Comparison of ENCODE assay signal across 20 mouse cellular contexts in the genomic region with DNA sequence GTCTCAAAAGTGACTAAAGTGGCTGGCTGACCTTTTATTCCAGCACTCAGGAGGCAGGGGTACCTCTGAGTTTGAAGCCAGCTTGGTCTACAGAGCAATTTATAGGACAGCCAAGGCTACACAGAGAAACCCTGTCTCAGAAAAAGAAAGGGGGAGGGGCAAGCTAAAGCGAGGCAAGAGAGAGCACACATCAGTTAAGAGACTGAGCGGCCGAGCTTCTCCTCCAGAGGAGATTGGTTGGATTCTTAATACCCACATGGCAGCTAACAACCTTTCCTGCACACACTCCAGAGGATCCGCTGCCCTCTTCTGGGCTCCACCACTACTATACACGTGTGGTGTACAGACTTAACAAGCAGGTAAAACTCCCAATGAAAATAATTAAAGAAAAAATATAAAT.
DNase-seq lines count a peak whose midpoint lies in the region; ATAC-seq and TF ChIP-seq lines count a peak whose summit lies in the region.
"Had no signal": no experiment of that assay in that cellular context is flagged by ENCODE, and none has a peak within 500 bp of the region (broad histone marks: within the 10 kb centered on the region; RNA-seq: fewer than 3 reads in every experiment).

No protein-coding gene starts in this region.

- intact Hi-C loops in gastrocnemius, postnatal 36 days (cut with DNase I) = no loop called here

- no peak overlapping the region for H3K27ac ChIP-seq in hindbrain, postnatal 0 days
- H3K27ac ChIP-seq in hindbrain, embryonic 14.5 days = no peak overlapping the region
- no peak overlapping the region for H3K27ac ChIP-seq in limb, embryonic 14.5 days (replicated peaks; ENCODE audit: low read depth, low read length)
- H3K27ac ChIP-seq in limb, embryonic 10.5 days = no peak overlapping the region
- H3K27ac ChIP-seq: embryonic facial prominence, embryonic 10.5 days; forebrain, embryonic 13.5 days; heart, embryonic 10.5 days; hindbrain, embryonic 12.5 days had no signal

- H3K4me3 ChIP-seq in hindbrain, postnatal 0 days (ENCODE audit: low read length) = no peak overlapping the region
- no peak overlapping the region for H3K4me3 ChIP-seq in hindbrain, embryonic 14.5 days (replicated peaks; ENCODE audit: low read length)
- H3K4me3 ChIP-seq in limb, embryonic 14.5 days (replicated peaks; ENCODE audit: low read length) = no peak overlapping the region
- H3K4me3 ChIP-seq in limb, embryonic 10.5 days = no peak overlapping the region
- H3K4me3 ChIP-seq: embryonic facial prominence, embryonic 10.5 days; forebrain, embryonic 13.5 days; heart, embryonic 10.5 days; hindbrain, embryonic 12.5 days had no signal

- H3K9ac ChIP-seq in hindbrain, postnatal 0 days (replicated peaks; ENCODE audit: low read length) = no peak overlapping the region
- H3K9ac ChIP-seq in hindbrain, embryonic 14.5 days = no peak overlapping the region
- no peak overlapping the region for H3K9ac ChIP-seq in limb, embryonic 14.5 days (ENCODE audit: low read depth, low read length, severe bottlenecking)
- H3K9ac ChIP-seq: forebrain, embryonic 13.5 days; forebrain, postnatal 0 days; hindbrain, embryonic 12.5 days had no signal

- TF ChIP-seq POLR2A in limb, embryonic 14.5 days (IDR thresholded peaks at IDR 0.05; ENCODE audit: borderline replicate concordance, extremely low read depth, insufficient read depth, insufficient read length) = no peak

- peak; percentile 14 for DNase-seq in embryo, embryonic 11 days
- no peak for DNase-seq in embryo, embryonic 9.5 days (ENCODE audit: extremely low spot score)
- no peak for DNase-seq in hindbrain, postnatal 0 days (ENCODE audit: low spot score)
- DNase-seq in hindbrain, embryonic 14.5 days (ENCODE audit: low spot score) = no peak
- DNase-seq in limb, embryonic 14.5 days (ENCODE audit: low spot score) = peak; percentile 6
- no peak for DNase-seq in limb, embryonic 10.5 days (ENCODE audit: low spot score)
- DNase-seq in gastrocnemius, postnatal 36 days = no peak
- DNase-seq: adrenal gland, postnatal 14 days; cerebellum, adult 18-20 months; cerebellum, postnatal 10 days; forebrain, postnatal 0 days; gastrocnemius, postnatal 14 days; heart, postnatal 36 days had no signal

- no peaks in the 10 kb centered on the region for H3K36me3 ChIP-seq in hindbrain, postnatal 0 days (ENCODE audit: insufficient read depth, low read length)
- peaks cover 7% of the 10 kb centered on the region; the same call in 1 of the 2 replicates for H3K36me3 ChIP-seq in hindbrain, embryonic 14.5 days (replicated peaks; ENCODE audit: control insufficient read depth, insufficient read depth)
- peaks cover 14% of the 10 kb centered on the region; the same call in 1 of the 2 replicates for H3K36me3 ChIP-seq in limb, embryonic 14.5 days (ENCODE audit: control insufficient read depth, insufficient read depth, low read length)
- peaks cover 15% of the 10 kb centered on the region; the same call in 1 of the 2 replicates for H3K36me3 ChIP-seq in limb, embryonic 10.5 days
- H3K36me3 ChIP-seq: hindbrain, embryonic 12.5 days had no signal

- H3K4me2 ChIP-seq in hindbrain, postnatal 0 days (ENCODE audit: low read depth, low read length) = no peak overlapping the region
- H3K4me2 ChIP-seq in hindbrain, embryonic 14.5 days (replicated peaks) = no peak overlapping the region
- no peak overlapping the region for H3K4me2 ChIP-seq in limb, embryonic 14.5 days (replicated peaks; ENCODE audit: low read depth, low read length, severe bottlenecking)
- H3K4me2 ChIP-seq: forebrain, embryonic 13.5 days; hindbrain, embryonic 12.5 days had no signal

- peaks cover 4% of the 10 kb centered on the region; the same call in 1 of the 2 replicates for H3K4me1 ChIP-seq in hindbrain, postnatal 0 days (ENCODE audit: insufficient read depth, low read length)
- no peaks in the 10 kb centered on the region for H3K4me1 ChIP-seq in hindbrain, embryonic 14.5 days (replicated peaks; ENCODE audit: control insufficient read depth, insufficient read depth, low read length)
- H3K4me1 ChIP-seq in limb, embryonic 14.5 days (ENCODE audit: control insufficient read depth, insufficient read depth, low read length) = no peaks in the 10 kb centered on the region
- H3K4me1 ChIP-seq in limb, embryonic 10.5 days = no peaks in the 10 kb centered on the region
- H3K4me1 ChIP-seq: embryonic facial prominence, embryonic 10.5 days; heart, embryonic 10.5 days; hindbrain, embryonic 12.5 days had no signal

- peak; percentile 47; the same call in 1 of the 2 replicates for ATAC-seq in hindbrain, postnatal 0 days
- ATAC-seq in hindbrain, embryonic 14.5 days (ENCODE audit: low FRiP score) = no peak
- ATAC-seq in limb, embryonic 14.5 days (ENCODE audit: low FRiP score, low read depth) = no peak
- ATAC-seq: activated CD4-positive, CD25-positive, alpha-beta regulatory T cell, adult 4 months; forebrain, embryonic 13.5 days; forebrain, postnatal 0 days; intestine, embryonic 16.5 days; Patski had no signal

- no peaks in the 10 kb centered on the region for H3K9me3 ChIP-seq in hindbrain, postnatal 0 days (ENCODE audit: low read length)
- H3K9me3 ChIP-seq in hindbrain, embryonic 14.5 days (ENCODE audit: control insufficient read depth, low read length) = no peaks in the 10 kb centered on the region
- no peaks in the 10 kb centered on the region for H3K9me3 ChIP-seq in limb, embryonic 14.5 days (ENCODE audit: control insufficient read depth, low read length)
- H3K9me3 ChIP-seq in limb, embryonic 10.5 days (replicated peaks) = no peaks in the 10 kb centered on the region
- H3K9me3 ChIP-seq: embryonic facial prominence, embryonic 10.5 days; forebrain, embryonic 13.5 days; heart, embryonic 10.5 days; hindbrain, embryonic 12.5 days had no signal

- TF ChIP-seq CTCF in hindbrain, postnatal 0 days (IDR thresholded peaks at IDR 0.05; ENCODE audit: low read depth) = no peak

- H3K27me3 ChIP-seq in hindbrain, postnatal 0 days (ENCODE audit: insufficient read depth, low read length) = no peaks in the 10 kb centered on the region
- H3K27me3 ChIP-seq in hindbrain, embryonic 14.5 days (ENCODE audit: control insufficient read depth, insufficient read depth, low read length) = no peaks in the 10 kb centered on the region
- H3K27me3 ChIP-seq in limb, embryonic 14.5 days (ENCODE audit: control insufficient read depth, insufficient read depth, low read length) = no peaks in the 10 kb centered on the region
- no peaks in the 10 kb centered on the region for H3K27me3 ChIP-seq in limb, embryonic 10.5 days (ENCODE audit: low read depth, poor library complexity, severe bottlenecking)
- H3K27me3 ChIP-seq: forebrain, embryonic 13.5 days; hindbrain, embryonic 12.5 days; Patski had no signal

- 53% methylated on average over 5 of the region's 5 CpGs for WGBS in hindbrain, postnatal 0 days
- WGBS in hindbrain, embryonic 14.5 days = 44% methylated on average over 5 of the region's 5 CpGs
- WGBS in limb, embryonic 14.5 days = 43% methylated on average over 5 of the region's 5 CpGs
- WGBS in limb, embryonic 10.5 days = 53% methylated on average over 5 of the region's 5 CpGs

Comparison
In these comparisons a context has a peak if more than half of its experiments do, and no peak if none do; other contexts are left out.
1. DNase-seq: peak in embryo, embryonic 11 days (single experiment) and limb, embryonic 14.5 days (single experiment); none in embryo, embryonic 9.5 days (single experiment), hindbrain, postnatal 0 days (single experiment), hindbrain, embryonic 14.5 days (single experiment), limb, embryonic 10.5 days (single experiment) and gastrocnemius, postnatal 36 days (0 of 2).